Mouse (Mus musculus): ENCODE measurements at regions not wholly inside any gene's neighbourhood (a gene's known extent, or its start where the extent isn't known, plus 50 kb on each side); places are given as distances from the start of the nearest gene placed in this dataset.

DNA sequence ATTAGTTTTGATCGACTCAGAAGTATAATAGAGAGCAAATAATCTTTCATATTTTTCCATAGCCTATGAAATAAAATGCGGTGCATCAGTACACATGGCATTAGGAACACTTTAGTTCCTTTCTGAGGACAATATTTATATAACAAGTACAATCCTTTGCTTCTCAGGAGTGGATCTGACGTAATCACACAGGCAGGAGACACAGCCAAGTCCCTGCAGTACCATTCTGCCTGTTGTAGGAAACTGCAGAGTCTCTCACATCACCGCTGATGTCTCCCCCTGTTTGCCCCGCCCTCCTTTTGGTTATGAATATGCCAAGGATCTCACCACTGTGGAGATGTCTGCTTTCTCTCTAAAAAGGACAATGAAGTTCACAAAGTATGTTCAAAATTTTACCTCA, 131.8 kb upstream of the Spats2l start:
- TF ChIP-seq POLR2A (IDR thresholded peaks at IDR 0.05; ENCODE audit: low read depth, low read length), result no peak
- no peak for TF ChIP-seq CTCF (IDR thresholded peaks at IDR 0.05; ENCODE audit: extremely low read depth, insufficient read depth, insufficient read length, insufficient replicate concordance)
- Histone ChIP-seq H3K4me1 (ENCODE audit: control insufficient read depth, insufficient read depth, insufficient read length) (no peaks in the 10 kb centered on the region), H3K27ac (ENCODE audit: insufficient read depth, low read length) (no peak overlapping the region), H3K36me3 (ENCODE audit: control insufficient read depth, insufficient read depth, low read length) (no peaks in the 10 kb centered on the region), H3K27me3 (ENCODE audit: control insufficient read depth, insufficient read depth, low read length) (no peaks in the 10 kb centered on the region), H3K4me3 (ENCODE audit: extremely low read depth, insufficient read depth, insufficient read length) (no peak overlapping the region)
- no peak for DNase-seq (ENCODE audit: low read depth in 1 of 2, low spot score in 2 of 2)
- WGBS, result 90% methylated on average over 5 of the region's 5 CpGs

DNA sequence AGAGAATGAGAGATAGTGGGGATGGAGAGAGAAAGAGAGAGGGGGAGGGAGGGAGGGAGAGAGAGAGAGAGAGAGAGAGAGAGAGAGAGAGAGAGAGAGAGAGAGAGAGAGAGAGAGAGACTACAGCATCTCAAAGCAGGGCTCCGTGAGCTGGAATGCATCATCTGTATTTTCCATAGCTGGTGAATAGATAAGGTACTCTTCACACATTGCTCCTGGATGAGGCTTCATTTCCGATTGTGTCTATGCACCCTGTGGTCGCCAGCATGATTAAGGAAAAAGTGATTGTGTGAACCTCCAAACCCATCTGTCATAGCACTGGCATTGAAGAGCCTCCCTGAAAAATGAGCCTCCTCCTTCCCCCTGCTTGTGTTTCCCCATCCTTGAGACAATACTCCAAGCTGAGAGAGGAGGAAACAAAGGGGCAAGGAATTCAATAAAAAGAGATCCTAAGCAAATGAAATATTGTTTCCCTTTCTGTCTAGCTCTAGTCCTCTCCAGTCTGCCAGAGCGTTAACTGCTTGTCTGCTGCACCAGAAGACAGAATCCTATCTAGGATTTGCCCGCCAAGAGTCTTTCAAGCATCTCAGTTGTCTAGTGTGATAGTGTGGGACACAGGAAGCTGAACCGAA, 130.4 kb upstream of the Spats2l start:
- Histone ChIP-seq H3K4me3 (ENCODE audit: extremely low read depth, insufficient read depth, insufficient read length) (no peak overlapping the region), H3K27me3 (ENCODE audit: control insufficient read depth, insufficient read depth, low read length) (no peaks in the 10 kb centered on the region), H3K36me3 (ENCODE audit: control insufficient read depth, insufficient read depth, low read length) (no peaks in the 10 kb centered on the region), H3K4me1 (ENCODE audit: control insufficient read depth, insufficient read depth, insufficient read length) (no peaks in the 10 kb centered on the region), H3K27ac (ENCODE audit: insufficient read depth, low read length) (no peak overlapping the region)
- WGBS, result 79% methylated on average over 6 of the region's 6 CpGs
- no peak for DNase-seq (ENCODE audit: low read depth in 1 of 2, low spot score in 2 of 2)
- no peak for TF ChIP-seq CTCF (IDR thresholded peaks at IDR 0.05; ENCODE audit: extremely low read depth, insufficient read depth, insufficient read length, insufficient replicate concordance)
- no peak for TF ChIP-seq POLR2A (IDR thresholded peaks at IDR 0.05; ENCODE audit: low read depth, low read length)

DNA sequence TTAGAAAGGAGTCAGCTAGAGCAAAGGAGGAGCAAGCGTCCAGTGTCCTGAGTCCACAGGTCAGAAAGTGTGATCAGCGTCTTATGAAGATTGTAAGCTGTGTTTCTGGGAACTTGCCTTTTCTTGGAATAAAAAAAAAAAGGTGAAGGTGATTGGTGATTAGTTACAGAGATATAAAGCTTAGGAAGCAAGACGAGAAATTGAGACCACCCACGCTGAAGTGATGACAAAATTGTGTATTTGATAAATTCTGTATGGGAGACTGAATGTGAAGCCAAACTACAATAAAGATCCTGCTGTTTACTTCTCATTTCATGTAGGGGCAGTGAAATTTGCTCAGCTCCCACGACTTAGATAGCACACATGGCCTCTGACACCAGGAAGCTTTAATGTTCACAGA, 109.0 kb upstream of the Spats2l start:
- no peaks in the 10 kb centered on the region for H3K4me1 ChIP-seq (ENCODE audit: control insufficient read depth, insufficient read depth, insufficient read length)
- no peak for TF ChIP-seq POLR2A (IDR thresholded peaks at IDR 0.05; ENCODE audit: low read depth, low read length)
- no peak for TF ChIP-seq CTCF (IDR thresholded peaks at IDR 0.05; ENCODE audit: extremely low read depth, insufficient read depth, insufficient read length, insufficient replicate concordance)
- 78% methylated on average over 5 of the region's 5 CpGs for WGBS
- H3K4me3 ChIP-seq (ENCODE audit: extremely low read depth, insufficient read depth, insufficient read length), result no peak overlapping the region
- no peak overlapping the region for H3K27ac ChIP-seq (ENCODE audit: insufficient read depth, low read length)
- no peaks in the 10 kb centered on the region for H3K36me3 ChIP-seq (ENCODE audit: control insufficient read depth, insufficient read depth, low read length)
- H3K27me3 ChIP-seq (ENCODE audit: control insufficient read depth, insufficient read depth, low read length), result no peaks in the 10 kb centered on the region
- DNase-seq (ENCODE audit: low read depth in 1 of 2, low spot score in 2 of 2), result no peak

DNA sequence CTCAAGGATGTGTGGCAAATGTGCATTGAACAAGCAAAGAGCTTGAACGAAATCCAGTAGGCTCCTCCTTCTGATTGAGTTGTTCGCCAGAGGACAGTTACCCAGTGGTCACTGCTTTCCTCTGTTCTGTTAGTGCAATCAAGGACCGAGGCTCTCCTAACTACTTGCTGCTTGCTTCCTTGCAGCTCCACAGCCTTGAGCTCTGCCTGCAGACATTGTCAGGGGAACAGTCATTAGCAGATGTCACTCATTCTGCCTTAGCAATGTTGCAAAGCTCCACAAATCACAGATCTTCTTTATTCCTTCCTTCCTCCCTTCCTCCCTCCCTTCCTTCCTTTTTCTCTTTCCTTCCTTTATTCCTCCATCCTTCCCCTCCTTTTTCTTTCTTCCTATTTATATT, 108.2 kb upstream of the Spats2l start:
- no peak for DNase-seq (ENCODE audit: low read depth in 1 of 2, low spot score in 2 of 2)
- no peak for TF ChIP-seq POLR2A (IDR thresholded peaks at IDR 0.05; ENCODE audit: low read depth, low read length)
- TF ChIP-seq CTCF (IDR thresholded peaks at IDR 0.05; ENCODE audit: extremely low read depth, insufficient read depth, insufficient read length, insufficient replicate concordance), result no peak
- no peaks in the 10 kb centered on the region for H3K36me3 ChIP-seq (ENCODE audit: control insufficient read depth, insufficient read depth, low read length)
- no peak overlapping the region for H3K4me3 ChIP-seq (ENCODE audit: extremely low read depth, insufficient read depth, insufficient read length)
- no peaks in the 10 kb centered on the region for H3K4me1 ChIP-seq (ENCODE audit: control insufficient read depth, insufficient read depth, insufficient read length)
- no peaks in the 10 kb centered on the region for H3K27me3 ChIP-seq (ENCODE audit: control insufficient read depth, insufficient read depth, low read length)
- H3K27ac ChIP-seq (ENCODE audit: insufficient read depth, low read length), result no peak overlapping the region
- WGBS, result 73% methylated on average over 3 of the region's 3 CpGs

- WGBS, result 91% methylated on average over 6 of the region's 6 CpGs
- TF ChIP-seq POLR2A (IDR thresholded peaks at IDR 0.05; ENCODE audit: low read depth, low read length) (no peak), CTCF (IDR thresholded peaks at IDR 0.05; ENCODE audit: extremely low read depth, insufficient read depth, insufficient read length, insufficient replicate concordance) (no peak)
- Histone ChIP-seq H3K4me1 (ENCODE audit: control insufficient read depth, insufficient read depth, insufficient read length) (no peaks in the 10 kb centered on the region), H3K27ac (ENCODE audit: insufficient read depth, low read length) (no peak overlapping the region), H3K27me3 (ENCODE audit: control insufficient read depth, insufficient read depth, low read length) (no peaks in the 10 kb centered on the region), H3K36me3 (ENCODE audit: control insufficient read depth, insufficient read depth, low read length) (no peaks in the 10 kb centered on the region), H3K4me3 (ENCODE audit: extremely low read depth, insufficient read depth, insufficient read length) (no peak overlapping the region)
- no peak for DNase-seq (ENCODE audit: low read depth in 1 of 2, low spot score in 2 of 2)
Measured at GRCm38 (mm10) chr1:57666179-57666693, 107.7 kb upstream of the Spats2l start.

DNA sequence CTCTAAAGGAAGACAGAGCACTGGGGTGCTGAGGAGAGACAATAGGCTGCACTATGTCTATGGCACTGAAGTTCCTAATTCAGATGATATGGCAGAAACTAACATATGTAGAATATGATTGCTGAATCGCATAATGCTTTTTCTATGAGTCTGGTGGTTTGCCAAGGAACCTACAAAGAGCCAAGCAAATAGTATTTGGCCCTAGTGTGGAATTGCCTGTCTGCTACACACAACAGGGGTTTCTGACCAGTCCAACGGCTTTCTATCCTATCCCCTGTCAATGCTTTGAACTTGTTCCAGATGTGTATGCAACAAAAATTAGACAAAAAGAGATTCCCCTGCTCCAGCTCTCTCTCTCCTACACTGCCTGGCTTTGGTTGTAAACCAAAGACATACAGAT, 100.5 kb upstream of the Spats2l start:
- H3K4me1 ChIP-seq (ENCODE audit: control insufficient read depth, insufficient read depth, insufficient read length), result no peaks in the 10 kb centered on the region
- TF ChIP-seq POLR2A (IDR thresholded peaks at IDR 0.05; ENCODE audit: low read depth, low read length) (no peak), CTCF (IDR thresholded peaks at IDR 0.05; ENCODE audit: extremely low read depth, insufficient read depth, insufficient read length, insufficient replicate concordance) (no peak)
- H3K27me3 ChIP-seq (ENCODE audit: control insufficient read depth, insufficient read depth, low read length), result no peaks in the 10 kb centered on the region
- H3K4me3 ChIP-seq (ENCODE audit: extremely low read depth, insufficient read depth, insufficient read length), result no peak overlapping the region
- DNase-seq (ENCODE audit: low read depth in 1 of 2, low spot score in 2 of 2), result no peak
- H3K36me3 ChIP-seq (ENCODE audit: control insufficient read depth, insufficient read depth, low read length), result no peaks in the 10 kb centered on the region
- no peak overlapping the region for H3K27ac ChIP-seq (ENCODE audit: insufficient read depth, low read length)
- 84% methylated on average over 2 of the region's 2 CpGs for WGBS

- no peaks in the 10 kb centered on the region for H3K27me3 ChIP-seq (ENCODE audit: control insufficient read depth, insufficient read depth, low read length)
- no peaks in the 10 kb centered on the region for H3K36me3 ChIP-seq (ENCODE audit: control insufficient read depth, insufficient read depth, low read length)
- no peaks in the 10 kb centered on the region for H3K4me1 ChIP-seq (ENCODE audit: control insufficient read depth, insufficient read depth, insufficient read length)
- no peak overlapping the region for H3K4me3 ChIP-seq (ENCODE audit: extremely low read depth, insufficient read depth, insufficient read length)
- DNase-seq (ENCODE audit: low read depth in 1 of 2, low spot score in 2 of 2), result no peak
- H3K27ac ChIP-seq (ENCODE audit: insufficient read depth, low read length), result no peak overlapping the region
- TF ChIP-seq POLR2A (IDR thresholded peaks at IDR 0.05; ENCODE audit: low read depth, low read length) (no peak), CTCF (IDR thresholded peaks at IDR 0.05; ENCODE audit: extremely low read depth, insufficient read depth, insufficient read length, insufficient replicate concordance) (no peak)
- WGBS, result 86% methylated on average over 7 of the region's 7 CpGs
Measured at GRCm38 (mm10) chr1:57673957-57674699, 99.8 kb upstream of the Spats2l start.

All from spleen, adult 2 months (tissue).